Mouse (Mus musculus) CH12F3 (cell line): ENCODE data around the gene Cd200.
"Not testable (repeated sequence)": the region's sequence is repeated elsewhere in the genome, so short reads cannot be mapped to it uniquely, and the experiment has no call there.

ENCODE experiments used
- in situ Hi-C: fragments of 300-500 bp; cut with MboI; formaldehyde crosslinking; loops from 2 replicates; pipeline ENCODE4 v1.14.3; 2020; ENCODE audit warnings: low sequenced_read_pairs

Gene Cd200

DNA sequence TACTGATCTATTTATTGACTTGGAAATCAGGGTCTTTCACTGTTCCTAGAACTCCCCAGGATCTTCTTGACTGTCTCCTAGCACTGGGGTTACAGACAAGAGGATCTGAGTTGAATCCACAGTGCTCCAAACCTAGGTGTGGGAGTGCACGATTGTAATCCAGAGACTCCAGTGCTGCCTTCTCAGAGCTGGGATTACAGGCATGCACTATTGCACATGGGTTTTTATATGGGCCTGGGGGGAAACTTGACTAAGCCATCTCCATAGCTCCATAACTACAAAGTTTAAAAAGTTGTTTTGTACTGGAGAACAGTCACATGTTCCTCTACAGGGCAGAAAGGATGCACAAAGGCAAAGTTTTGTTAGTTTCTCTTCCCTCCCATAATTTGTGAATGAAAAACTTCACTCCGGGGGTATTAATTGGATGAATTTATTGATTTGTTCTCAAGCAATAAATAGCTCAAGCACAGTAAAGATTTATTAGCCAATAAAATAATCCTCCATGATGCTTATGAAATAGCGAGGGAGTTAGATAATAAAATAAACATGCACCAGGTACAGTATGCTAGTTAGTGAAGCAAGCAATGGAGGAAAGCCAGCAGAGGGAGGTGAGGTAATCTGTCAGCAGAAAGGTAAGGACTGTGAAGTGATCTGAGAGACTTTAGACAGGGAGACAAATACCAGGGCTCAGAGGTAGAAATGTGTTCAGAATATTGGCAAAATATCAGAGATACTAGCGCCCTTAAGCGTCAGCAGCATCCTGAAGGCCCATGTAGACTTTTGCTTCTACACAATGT, 30.5 kb downstream of the Cd200 start:
- in situ Hi-C loops: no loop called here

DNA sequence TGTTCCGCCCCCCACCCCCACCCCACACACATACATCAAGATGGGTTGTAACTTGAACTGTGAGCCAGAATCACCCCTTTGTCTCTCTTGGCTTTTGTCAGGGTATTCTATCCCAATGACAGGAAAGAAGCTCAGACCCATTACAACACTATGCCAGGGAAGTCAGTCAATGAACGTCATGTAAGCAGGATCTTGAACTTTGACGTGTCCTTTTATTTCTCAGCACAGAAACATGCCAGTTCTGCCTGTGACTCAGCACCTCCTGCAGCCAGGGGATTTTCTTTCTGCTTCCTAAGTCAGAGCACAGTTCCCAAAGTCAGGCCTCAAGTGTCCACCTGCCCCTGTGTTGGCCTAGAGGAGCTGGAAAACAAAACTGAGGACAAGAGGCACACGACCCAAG, 31.5 kb downstream of the Cd200 start:
- in situ Hi-C loops: no loop called here

DNA sequence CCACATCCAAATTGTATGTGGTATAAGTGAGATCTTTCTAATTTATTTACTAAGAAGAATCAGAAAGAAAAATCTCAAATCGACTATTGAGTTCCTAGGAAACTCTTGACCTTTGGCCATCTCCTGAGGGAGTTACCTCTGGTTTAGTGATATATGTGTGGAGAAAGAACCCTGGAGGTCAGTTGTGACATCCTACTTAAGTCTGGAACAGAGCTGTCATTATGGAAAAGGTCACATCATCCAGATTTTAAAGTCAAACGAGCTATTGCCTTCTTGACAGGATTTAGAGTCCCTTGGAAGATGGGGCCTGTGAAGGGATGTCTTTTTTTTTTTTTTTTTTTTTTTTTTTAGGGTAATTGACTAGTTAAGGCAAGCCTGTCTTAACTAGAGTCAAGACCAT, 32.0 kb downstream of the Cd200 start:
- in situ Hi-C loops: no loop called here

DNA sequence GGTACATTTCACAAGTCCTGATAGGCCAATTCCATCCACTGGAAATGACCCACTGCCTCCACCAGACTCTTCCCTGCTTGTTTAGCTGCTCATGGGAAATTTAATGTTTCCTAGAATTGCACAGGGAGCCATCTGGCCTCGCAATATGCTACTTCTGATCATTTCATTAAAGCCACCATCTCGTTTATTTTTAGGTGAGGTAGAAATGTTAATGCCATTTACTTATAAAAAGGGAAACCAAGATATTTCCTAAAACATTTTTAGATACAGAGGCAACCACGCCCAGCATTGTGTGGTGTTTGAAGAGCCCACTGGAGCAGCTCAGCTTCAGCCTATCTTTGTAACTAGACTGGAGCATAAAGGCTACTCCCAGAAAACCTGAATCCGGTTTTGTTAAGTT, 32.6 kb downstream of the Cd200 start:
- in situ Hi-C loops: no loop called here

DNA sequence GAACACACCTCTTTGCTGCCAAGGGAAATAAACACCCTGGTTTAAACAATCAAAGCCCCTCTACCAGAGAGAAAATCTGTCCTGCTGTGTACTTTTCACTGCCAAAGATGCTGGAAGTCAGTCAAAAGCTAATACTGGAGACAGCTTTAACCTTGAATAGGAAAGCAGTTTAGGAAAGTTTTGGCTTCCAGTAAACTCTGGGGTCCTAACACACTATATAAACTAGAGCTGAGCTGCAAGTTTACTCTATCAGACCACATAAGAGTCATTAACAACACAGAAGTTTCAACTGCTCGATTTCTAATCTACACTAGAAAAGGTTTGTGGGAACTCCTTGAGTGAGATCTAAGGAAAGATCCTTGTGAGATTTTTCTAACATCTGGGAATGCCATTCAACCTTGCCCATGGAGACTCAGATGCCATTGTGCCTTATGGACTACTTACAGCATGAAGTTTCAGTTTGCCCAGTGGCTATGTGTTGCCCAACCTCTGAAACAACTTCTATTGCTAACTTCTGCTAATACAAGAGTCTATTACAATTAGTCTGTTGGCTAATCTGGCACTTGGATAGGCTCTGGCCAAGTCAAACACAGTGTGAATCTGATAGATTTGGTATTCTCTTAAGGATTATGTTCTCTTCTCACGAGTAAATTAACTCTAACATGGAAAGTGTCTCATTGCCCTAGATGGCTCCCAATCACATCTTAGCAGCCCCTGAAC, 33.2 kb downstream of the Cd200 start:
- in situ Hi-C loops: no loop called here

DNA sequence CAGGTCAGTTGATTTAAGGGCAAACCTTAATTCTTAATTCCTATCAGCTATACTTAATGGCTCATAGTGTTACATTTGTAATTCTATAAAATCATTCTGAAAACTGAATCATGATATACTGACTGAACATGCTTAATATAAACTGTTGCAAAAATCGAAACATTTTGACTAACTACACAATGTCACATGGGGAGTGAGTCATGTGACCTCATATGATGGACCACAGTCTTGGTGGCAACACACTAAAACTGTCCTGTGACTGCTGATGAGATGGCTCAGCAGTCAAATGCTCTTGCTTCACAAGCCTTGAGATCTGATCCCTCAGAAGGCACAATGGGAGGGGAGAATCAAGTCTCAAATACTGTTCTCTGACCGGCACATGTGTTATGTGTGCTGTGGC, 34.8 kb downstream of the Cd200 start:
- in situ Hi-C loops: no loop called here

DNA sequence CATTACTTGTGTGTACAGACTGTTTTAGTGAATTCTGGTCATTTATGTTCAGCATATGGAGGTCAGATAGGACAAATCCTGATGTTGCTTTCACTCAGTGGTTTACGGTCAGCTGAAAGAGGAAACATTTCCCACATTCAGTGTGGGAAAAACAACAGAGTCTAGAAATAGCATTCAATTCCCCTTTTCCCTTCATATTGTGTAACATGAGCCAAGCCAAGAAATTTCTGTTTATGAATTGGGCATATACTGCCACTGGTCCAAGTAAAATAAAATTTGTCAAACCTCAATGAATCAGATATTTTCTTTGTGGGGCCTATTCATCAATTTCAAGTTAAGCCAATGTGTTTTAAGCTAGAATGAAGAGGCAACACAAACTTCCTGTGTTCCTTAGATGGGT, 37.8 kb downstream of the Cd200 start:
- in situ Hi-C loops: no loop called here

DNA sequence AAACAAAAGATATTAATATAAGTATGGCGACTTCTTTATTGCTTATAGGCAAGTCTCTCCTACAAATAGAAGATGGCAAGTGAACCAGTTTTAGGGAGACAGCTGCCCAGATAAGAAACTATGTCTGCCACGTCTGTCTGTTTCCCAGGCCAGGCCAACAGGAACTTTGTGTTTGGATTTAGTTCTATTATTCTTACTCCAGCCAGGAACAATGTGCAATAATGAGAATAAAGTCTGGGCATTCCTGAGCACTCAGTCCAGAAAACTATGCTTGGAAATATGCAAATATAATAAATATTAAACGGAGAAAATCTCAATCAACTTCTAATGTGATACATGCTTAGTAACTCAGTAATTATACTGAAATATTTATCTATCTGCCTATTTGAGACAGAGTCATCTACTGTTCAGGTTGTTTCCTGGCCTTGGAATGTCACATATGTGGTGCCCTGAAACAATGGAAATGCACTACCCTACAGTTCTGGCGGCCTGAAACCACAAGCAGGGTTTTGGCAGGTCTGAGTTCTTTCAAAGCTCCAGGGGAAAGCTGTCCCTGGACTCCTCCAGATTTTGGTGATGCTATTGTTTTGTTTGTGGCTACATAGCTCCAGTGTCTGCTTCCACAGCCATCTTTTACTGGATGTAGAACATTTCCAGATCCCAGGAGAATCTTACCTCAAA, 39.4 kb downstream of the Cd200 start:
- in situ Hi-C loops: no loop called here

DNA sequence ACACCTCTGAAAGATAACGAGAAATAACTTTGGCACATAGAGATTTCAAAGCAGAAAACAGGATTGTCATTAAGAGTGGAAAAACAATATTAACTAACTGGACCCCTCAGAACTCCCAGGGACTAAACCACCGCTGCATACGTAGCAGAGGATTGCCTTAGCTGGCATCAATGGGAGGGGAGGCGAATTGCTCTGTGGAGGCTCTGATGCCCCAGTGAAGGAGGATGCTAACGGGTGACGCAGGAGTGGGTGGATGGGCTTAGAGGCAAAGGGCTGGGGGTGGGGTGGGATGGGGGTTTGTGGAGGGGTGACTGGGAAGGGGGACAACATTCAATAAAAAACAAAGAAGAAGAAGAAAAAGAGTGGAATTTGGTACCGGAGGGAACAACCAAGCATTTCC, 42.7 kb downstream of the Cd200 start:
- in situ Hi-C loops: no loop called here

DNA sequence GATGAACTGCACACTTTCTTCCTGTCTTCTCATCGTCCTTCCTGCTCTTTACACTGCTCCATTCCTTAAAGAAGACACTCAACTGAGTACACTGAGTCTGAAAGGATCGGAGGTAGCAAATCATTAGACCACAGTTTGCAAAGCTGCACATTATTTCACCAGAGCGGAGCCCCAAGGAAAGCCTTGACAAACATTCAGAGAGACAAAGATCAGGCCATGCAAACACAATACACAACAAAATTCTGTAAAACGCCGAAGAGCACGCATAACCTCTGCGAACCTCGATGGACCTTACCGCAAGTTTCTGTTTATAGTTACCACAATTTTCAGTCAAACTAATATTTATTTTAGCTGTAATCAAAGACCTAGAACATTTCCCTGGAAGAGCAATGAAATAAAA, 43.5 kb downstream of the Cd200 start:
- in situ Hi-C loops: no loop called here

DNA sequence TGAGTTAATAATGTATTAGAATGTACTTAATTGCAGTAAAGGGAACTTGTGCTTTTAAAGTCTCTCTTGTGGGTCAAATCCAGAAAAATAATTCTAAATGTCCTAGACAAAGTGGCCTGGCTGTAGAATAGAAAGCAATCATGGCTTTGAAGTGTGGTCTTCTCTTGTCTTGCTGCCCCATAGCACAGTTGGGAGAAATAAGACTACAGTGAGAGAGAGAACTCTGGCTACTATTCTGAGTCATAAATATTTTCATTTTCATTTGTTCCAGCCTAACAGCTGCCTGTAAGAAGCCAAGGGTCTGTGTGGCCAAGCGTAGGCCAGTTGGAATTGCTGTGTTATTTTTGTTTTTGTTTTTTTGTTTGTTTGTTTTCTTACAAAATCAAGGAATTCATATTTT, 44.2 kb downstream of the Cd200 start:
- in situ Hi-C loops: no loop called here

DNA sequence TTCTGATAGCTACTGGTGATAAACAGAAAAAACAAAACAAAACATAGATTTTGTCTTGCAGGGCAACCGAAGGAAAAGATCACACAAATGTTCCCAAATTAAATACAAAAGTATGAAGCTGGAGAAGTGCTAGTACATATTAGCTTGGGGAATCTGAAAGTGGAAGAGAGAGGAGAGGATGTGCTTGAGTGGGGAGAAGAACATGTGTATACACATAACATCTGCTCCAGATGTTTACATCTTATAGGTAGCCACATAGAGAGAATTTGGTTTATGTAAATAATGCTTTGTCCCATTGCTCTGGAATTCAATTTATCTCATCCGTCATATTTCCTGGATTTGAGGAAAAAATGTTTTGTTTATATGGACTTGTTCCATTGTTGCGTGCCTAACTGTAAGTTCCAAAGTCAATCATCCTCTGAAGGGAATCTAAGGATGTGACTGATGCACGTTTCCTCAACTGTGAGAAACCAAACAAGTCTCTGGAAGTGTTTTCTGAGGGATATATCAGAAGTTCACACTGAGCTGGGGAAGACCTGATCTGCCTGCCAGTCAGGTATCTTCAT, 45.3 kb downstream of the Cd200 start:
- in situ Hi-C loops: no loop called here

DNA sequence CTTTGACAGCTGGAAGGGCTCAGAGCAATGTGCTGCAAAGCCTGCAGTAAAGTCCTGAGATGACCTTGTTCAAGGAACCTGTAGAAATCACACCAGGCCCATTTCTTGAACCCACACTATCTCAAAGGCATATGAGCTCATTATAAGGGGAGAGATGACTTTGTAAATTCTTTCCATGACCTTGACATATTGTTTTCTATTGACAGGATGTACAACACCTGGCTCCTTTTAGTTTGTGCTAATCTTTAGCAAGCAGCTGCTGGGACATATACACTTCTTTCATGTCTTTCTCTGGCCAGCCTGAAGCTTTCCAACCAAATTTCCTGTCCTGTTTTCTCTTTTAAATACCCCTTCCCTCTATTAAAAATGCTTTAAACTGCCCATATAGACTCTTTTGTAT, 47.4 kb downstream of the Cd200 start:
- in situ Hi-C loops: no loop called here

DNA sequence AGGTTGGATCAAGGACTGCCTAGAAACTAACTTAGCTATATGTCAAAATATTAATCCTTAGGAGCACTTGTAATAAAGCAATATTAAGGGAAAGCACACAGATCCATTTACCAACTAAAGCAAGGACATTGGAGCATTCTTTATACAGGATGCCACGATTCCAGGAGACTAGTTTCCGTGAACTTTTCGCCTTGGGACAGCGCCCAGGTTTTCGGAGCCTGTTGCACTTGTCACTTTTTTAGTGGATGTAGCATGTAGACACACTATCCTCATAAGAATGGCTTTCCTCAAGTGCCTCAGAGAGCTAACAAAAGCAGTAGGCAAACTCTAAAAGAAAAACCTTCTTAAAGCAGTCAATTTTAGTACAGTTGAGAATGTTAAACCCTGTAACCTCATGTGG, 50.4 kb downstream of the Cd200 start:
- in situ Hi-C loops: not testable (repeated sequence)

DNA sequence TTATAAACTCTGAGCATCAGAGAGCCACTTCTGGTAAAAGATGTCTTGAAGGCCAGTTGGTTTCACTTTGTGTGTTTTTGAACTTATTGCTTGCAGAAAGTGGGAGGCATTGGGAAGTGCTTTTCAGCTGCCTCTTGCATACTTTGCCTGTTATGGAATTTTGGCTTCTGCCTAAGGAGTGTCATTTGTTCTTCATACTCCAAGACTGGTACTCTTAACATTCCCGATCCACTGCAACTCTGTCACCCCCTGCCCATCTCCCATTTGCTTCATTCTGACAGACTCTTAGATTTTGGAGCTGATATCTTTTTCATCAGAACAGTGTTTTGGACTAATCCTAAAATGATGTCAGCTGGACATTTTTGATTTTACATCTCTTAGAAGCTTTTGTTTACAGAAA, 51.7 kb downstream of the Cd200 start:
- in situ Hi-C loops: no loop called here

DNA sequence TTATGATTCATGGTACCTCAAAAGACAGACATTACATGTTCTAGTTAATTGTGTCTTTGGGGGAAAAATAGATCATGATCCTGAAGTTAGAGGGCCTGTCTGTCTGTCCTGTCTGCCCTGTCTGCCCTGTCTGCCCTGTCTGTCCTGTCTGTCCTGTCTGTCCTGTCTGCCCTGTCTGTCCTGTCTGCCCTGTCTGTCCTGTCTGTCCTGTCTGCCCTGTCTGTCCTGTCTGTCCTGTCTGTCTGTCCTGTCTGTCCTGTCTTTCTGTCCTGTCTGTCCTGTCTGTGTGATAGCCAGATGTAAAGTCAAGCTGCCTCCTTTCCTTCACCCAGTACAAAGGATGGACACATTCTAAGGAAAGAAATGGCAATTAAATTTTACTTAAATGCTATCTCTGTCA, 56.0 kb downstream of the Cd200 start:
- in situ Hi-C loops: no loop called here

DNA sequence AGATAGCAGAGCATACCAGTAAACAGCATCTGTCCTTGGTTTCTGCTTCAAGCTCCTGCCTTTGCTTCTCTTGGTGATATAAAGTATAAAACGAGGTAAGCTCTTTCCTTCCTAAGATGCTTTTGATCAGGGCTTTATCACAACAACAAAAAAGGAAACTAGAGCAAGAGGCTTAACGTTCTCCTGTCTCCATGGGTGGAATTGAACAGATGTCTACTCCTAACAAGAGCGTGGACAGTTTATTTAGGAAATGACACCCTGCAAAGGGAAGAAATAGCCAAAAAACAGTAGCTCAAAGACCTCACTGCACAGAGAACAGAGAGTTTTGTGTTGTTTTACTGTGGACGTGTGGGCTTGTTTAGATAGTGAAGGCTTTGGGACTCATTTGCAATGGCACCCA, 58.1 kb downstream of the Cd200 start:
- in situ Hi-C loops: no loop called here

DNA sequence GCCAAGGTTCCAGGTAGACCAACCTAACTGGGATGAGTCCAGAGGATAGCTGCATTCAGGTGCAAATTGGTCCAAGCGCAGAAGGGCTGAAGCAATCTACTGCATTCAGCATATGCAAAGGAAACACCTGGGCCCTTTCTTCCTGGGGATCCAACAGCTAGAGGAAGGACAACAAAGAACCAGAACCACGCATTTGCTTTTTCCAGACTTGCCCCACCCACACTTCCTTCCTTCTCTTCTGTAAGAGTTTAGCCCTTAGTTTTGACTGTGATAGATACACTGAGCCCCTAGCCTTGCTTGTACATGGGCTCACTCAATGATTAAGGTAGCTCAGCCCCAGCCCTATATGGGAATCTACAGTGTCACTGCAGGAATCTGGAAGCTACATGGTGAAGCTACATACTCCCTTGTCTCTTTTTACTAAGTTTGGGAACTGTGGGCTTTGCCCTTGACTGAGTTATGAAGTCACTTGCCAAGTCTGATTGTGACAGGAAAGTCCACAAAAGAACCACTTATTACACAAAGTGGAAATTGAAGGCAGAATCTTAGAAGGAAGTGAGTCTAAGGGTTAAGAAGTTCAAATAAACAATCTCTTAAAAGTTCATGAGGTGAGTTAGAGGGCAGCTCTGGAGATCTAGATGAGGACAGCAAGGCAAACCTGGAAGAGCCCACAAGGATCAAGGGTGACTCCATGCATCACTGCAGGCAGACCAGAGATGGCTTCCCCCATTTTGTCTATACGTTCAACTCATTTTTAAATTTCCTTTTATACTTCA, 59.1 kb downstream of the Cd200 start:
- in situ Hi-C loops: no loop called here

DNA sequence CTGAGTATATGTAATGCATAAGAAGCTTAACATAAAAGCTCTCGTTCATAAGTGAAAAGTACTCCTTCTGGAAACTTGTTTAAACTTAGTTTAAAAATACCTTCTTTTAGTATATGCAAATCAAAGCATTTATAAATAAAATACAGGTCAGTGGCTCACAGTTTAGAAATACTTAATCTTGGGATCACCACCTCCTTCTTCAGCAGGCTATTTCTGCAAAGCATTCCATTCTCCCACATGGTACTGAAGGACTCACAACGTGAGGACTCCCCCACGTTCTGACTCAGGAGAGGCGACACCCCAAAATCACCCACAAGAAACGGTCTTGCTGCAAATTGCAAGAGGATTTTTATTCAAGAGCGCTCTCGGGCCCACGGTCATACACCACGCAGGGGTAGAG, 60.6 kb downstream of the Cd200 start:
- in situ Hi-C loops: not testable (repeated sequence)

DNA sequence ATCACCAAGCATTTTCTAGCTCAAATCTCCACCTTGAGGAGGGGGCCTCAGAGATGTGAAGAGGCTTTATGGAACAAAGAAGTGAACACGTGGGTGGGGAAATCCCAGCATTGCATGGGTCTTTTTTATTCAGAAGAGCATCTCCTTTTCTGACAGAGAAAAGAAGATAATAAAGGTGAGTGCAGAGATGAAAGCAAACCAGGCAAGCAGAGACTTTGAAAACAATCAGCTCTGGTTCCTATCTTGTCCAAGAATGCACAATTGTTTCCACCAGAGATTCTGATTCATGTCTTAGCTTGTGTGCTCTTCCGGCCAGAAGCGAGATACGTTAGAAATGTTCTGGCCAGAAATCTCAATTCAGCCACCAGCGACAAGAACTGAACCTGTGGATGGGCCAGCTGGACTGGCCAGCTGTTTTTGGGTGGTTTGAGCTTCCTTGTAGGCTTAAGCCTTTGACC, 61.9 kb downstream of the Cd200 start:
- in situ Hi-C loops: no loop called here

DNA sequence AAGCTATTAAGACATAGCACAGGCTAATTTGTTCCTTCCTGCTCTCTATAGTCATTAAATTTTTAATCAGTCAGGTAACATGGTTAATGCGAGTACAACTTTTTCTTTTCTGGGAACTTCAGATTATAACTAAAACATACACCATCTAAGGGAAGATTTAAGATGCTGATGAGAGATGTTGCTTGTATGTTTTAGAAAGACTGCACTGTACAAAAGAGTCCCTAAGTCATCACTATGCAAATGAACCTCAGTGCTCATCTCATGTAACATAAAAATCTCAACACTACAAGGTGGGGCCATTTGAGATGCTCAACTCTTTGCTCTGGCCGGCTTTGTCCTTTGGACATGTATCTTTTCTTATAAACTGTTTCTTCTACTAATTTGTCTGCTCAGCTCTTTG, 62.5 kb downstream of the Cd200 start:
- in situ Hi-C loops: no loop called here
